Mouse (Mus musculus): ENCODE results near the gene Olfr957.

Gene Olfr957

GRCm38 (mm10) chr9:39515531-39515930 lies at the start of gene Olfr957:
Gene Olfr957, minus strand, starts transcription at chr9:39515809.
- no peak for DNase-seq (ENCODE audit: low spot score in 2 of 2)

DNA sequence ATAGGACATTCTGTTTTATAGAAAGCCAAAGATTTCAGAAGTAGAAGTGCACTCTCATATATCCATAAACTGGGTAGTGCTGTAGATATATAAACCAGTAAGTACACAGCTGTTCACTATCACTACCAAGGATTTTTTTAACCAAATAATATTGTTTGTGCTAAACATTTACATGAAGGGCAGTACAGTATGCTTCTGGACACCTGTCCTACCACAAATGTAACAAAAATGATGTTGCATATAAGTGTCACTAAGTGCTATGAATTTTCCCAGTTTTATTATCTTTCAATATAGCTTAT lies 42.7 kb upstream of the Olfr957 start:
- no peak for DNase-seq (ENCODE audit: low spot score in 2 of 2)

GRCm38 (mm10) chr9:39557529-39558348 lies 42.1 kb upstream of the Olfr957 start:
- peak; percentile 9 to 23 for DNase-seq (ENCODE audit: low spot score in 2 of 2)

- DNase-seq (ENCODE audit: low spot score in 2 of 2) = no peak
Observed at GRCm38 (mm10) chr9:39553946-39554345, 38.3 kb upstream of the Olfr957 start, which contains the start of gene Olfr958. Gene Olfr958, minus strand, starts transcription at chr9:39554054.

GRCm38 (mm10) chr9:39550806-39551205 lies 35.2 kb upstream of the Olfr957 start:
- no peak for DNase-seq (ENCODE audit: low spot score in 2 of 2)

DNA sequence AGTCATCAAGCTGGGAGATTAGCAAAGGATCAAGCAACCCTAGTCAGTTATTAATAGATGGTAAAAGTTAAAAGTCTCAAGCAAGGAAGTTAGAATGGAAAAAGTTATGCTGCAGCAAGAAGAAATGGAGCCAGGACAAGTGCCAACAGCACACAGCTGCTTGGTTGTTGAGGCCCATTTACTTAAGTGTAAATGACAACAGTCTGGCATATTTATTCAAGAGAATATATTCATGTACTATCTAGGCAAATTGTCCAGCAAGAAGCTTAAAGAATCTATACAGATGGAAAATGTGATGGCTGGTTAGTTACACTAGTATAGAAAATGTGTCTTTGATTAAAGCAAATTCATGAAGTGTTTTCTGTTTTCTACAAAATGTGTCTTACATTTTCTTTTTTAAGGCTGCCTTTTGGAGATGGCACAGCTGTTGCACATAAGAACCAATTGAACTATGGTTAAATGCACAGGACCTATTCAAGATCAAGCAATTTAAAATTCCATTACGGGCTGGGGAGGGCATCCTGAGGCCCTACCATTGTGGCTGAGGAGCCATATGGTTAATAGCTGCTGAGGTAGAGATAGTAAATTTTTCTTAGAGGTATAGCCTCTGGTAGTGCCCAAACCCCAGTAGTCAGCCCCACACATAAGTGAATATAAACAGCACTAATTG lies 8.1 kb upstream of the Olfr957 start:
- DNase-seq (ENCODE audit: low spot score in 2 of 2) = no peak

DNA sequence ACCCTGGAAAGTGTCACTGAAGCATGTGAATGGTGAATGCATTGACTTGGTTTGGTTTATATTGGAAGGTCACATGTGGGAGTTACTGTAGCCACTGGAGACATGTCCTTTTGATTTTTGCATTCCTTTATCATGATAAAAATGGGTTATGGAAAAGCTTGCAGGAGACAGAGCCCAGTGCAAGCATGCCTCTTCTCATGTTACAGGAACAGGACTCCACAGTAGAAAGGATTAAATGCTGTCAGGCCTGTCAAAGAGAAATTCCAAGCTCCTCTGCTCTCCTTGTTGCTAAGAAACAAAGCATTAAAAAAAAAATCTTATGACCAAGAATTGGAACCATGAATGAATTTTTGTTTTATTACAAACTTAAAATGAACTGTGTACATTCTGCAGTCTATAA lies 3.0 kb upstream of the Olfr957 start:
- no peak for DNase-seq (ENCODE audit: low spot score in 2 of 2)

GRCm38 (mm10) chr9:39509412-39509811 lies 6.2 kb downstream of the Olfr957 start:
- DNase-seq (ENCODE audit: low spot score in 2 of 2) = no peak

- peak in 1 of 2 experiments; percentile 72 for DNase-seq (ENCODE audit: low spot score in 2 of 2)
Observed at GRCm38 (mm10) chr9:39508998-39509397, 6.6 kb downstream of the Olfr957 start.

GRCm38 (mm10) chr9:39493895-39494294 lies 21.7 kb downstream of the Olfr957 start, which contains the start of gene Olfr44:
Gene Olfr44, minus strand, starts transcription at chr9:39493995.
- DNase-seq (ENCODE audit: low spot score in 2 of 2) = no peak

DNA sequence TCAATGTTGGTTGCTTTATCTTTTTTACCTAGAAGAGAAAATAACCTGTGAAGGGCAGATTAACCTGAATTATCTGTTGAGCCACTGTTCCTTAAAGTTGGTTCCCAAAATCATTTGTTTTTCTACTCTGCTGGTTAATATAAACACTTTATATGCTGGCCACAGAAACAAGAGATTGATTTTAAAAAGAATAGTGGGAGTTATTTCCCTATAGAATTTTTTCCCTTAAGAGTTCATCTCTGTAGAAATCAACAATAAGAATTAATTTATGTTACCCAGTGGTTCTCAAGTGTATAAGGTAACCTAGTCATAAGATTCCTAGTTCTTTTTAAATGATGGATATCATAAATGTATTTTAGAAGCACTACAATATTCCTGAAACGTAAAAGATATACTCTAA lies 43.8 kb downstream of the Olfr957 start, which contains the start of gene Olfr955:
TSS of gene Olfr955 (minus strand) at position 101 of the 400 bp plus-strand sequence.
- no peak for DNase-seq (ENCODE audit: low spot score in 2 of 2)
